Mouse (Mus musculus) lung, embryonic 16.5 days (tissue): ENCODE data around the gene Macrod2. TPM values are rescaled to one million over a fixed set of nuclear protein-coding genes. Genes with fewer than 3 reads are reported as not detected.

ENCODE experiments used
- ATAC-seq: fragments of 200-750 bp; cut with Nextera tagmentation; 2 replicates; pipeline ENCODE4 v1.8.0; 2017; ENCODE audit warnings: low read depth, mild to moderate bottlenecking, moderate library complexity
- H3K27ac ChIP-seq: fragments of 300-500 bp; sonication (generic); 2 replicates; pipeline ENCODE4 v1.5.1; 2014; ENCODE audit warnings: mild to moderate bottlenecking, control low read depth, low read length
- H3K27me3 ChIP-seq: fragments of 300-500 bp; sonication (generic); 2 replicates; pipeline ENCODE4 v1.6.1; 2014; ENCODE audit warnings: low read depth, low read length, mixed read lengths; ENCODE audit not compliant: control insufficient read depth, insufficient read depth
- H3K36me3 ChIP-seq: fragments of 300-500 bp; sonication (generic); 2 replicates; pipeline ENCODE4 v1.6.1; 2014; ENCODE audit warnings: low read length; ENCODE audit not compliant: control insufficient read depth, insufficient read depth
- H3K4me1 ChIP-seq: fragments of 300-500 bp; sonication (generic); replicated peaks from 2 replicates; pipeline ENCODE4 v1.6.1; 2014; ENCODE audit warnings: low read length, mixed read lengths; ENCODE audit not compliant: control insufficient read depth, insufficient read depth
- H3K4me2 ChIP-seq: fragments of 300-500 bp; sonication (generic); 2 replicates; pipeline ENCODE4 v1.6.1; 2014; ENCODE audit warnings: low read depth, low read length, control low read depth
- H3K4me3 ChIP-seq: fragments of 300-500 bp; sonication (generic); 2 replicates; pipeline ENCODE4 v1.5.1; 2014; ENCODE audit warnings: mild to moderate bottlenecking, low read length, control low read depth
- H3K9ac ChIP-seq: fragments of 300-500 bp; sonication (generic); 2 replicates; pipeline ENCODE4 v1.6.1; 2014; ENCODE audit warnings: low read length, control low read depth
- H3K9me3 ChIP-seq: fragments of 300-500 bp; sonication (generic); 2 replicates; pipeline ENCODE4 v1.6.1; 2016; ENCODE audit warnings: low read length; ENCODE audit not compliant: control insufficient read depth
- WGBS: fragments of 180-500 bp; shearing (Covaris S2); extraction: QIAGEN DNeasy Blood & Tissue Kit; methylation state at CpG from one replicate; pipeline ENCODE4 v1.1.7; 2014; 5-methylcytosine and 5-hydroxymethylcytosine counted together
- polyA plus RNA-seq: library from polyadenylated mRNA; unstranded; fragments of >200 nt; fragmentation: Nextera tagmentation; extraction: Ambion mirVana; gene quantifications from 2 replicates; pipeline ENCODE4 v1.2.1, GENCODE M21; 2015

Gene Macrod2
- polyA plus RNA-seq, 1 experiment from 2014 or later = 32.1 TPM

DNA sequence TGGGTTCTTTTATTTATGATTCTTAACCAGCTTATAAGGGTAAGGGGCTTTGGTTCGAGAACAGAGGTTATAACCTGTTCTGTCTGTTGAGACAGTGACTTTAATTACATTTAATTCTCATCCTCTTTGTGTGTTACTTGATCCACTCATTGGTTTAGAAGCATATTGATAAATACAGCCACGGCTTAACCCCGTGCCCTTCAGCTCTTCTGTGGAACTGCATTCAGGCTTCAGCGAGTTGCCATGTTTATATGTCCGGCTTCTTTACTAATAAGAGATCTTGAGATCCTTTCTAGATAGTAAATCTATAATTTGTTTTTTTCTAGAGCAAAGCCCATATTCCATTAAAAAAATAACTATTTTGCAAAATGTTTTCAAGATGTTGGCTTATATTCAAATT, 608.7 kb downstream of the Macrod2 start:
- H3K4me1 ChIP-seq = no peaks in the 10 kb centered on the region
- H3K27ac ChIP-seq = no peak overlapping the region
- no peak overlapping the region for H3K9ac ChIP-seq
- WGBS = 69% methylated on average over 5 of the region's 5 CpGs
- H3K36me3 ChIP-seq = no peaks in the 10 kb centered on the region
- no peak overlapping the region for H3K4me2 ChIP-seq
- H3K27me3 ChIP-seq = no peaks in the 10 kb centered on the region
- H3K9me3 ChIP-seq = no peaks in the 10 kb centered on the region
- ATAC-seq = no peak
- no peak overlapping the region for H3K4me3 ChIP-seq

DNA sequence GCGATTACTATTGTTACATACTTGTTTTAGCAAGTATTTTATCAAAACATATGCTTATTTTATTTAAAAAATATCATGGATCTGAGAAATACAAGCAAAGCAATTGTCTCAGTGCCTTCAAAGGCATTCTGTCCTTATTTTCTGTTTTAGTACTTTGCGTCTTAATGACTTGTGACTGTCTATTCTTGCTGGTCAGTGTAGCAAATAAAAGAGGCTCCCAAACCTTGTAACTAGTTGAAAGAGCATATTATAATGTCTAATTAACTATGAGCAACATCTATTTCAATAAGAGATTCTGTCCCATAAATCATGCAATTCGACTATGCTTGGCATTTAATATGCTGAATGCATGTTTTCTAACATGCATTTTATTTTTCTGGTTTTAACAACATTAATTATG, 609.2 kb downstream of the Macrod2 start:
- H3K9ac ChIP-seq = no peak overlapping the region
- no peaks in the 10 kb centered on the region for H3K36me3 ChIP-seq
- no peaks in the 10 kb centered on the region for H3K9me3 ChIP-seq
- H3K27me3 ChIP-seq = no peaks in the 10 kb centered on the region
- no peaks in the 10 kb centered on the region for H3K4me1 ChIP-seq
- H3K27ac ChIP-seq = no peak overlapping the region
- WGBS = 76% methylated on average over 3 of the region's 3 CpGs
- no peak overlapping the region for H3K4me2 ChIP-seq
- no peak overlapping the region for H3K4me3 ChIP-seq
- ATAC-seq = no peak

DNA sequence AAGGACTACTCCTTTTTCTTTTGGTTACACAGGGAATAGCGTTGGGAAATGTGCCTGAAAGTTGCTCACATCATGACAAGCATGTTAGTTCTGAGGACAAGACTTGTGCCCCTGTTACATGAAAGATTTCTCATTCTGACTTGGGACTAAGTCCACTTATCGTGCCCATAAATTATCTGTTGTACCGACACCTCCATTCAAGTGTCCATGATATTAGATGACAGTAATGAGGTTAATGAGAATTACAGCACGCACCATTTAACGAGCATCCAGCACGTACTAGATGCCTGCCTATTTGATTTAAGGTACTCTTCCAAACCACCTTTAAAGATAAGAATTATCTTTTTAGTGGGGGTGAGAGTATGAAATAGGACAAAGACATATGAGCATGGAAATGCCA, 610.5 kb downstream of the Macrod2 start:
- no peak overlapping the region for H3K4me3 ChIP-seq
- no peak overlapping the region for H3K4me2 ChIP-seq
- no peak for ATAC-seq
- WGBS = 74% methylated on average over 6 of the region's 6 CpGs
- H3K9ac ChIP-seq = no peak overlapping the region
- H3K9me3 ChIP-seq = no peaks in the 10 kb centered on the region
- H3K27me3 ChIP-seq = no peaks in the 10 kb centered on the region
- no peak overlapping the region for H3K27ac ChIP-seq
- no peaks in the 10 kb centered on the region for H3K4me1 ChIP-seq
- no peaks in the 10 kb centered on the region for H3K36me3 ChIP-seq

DNA sequence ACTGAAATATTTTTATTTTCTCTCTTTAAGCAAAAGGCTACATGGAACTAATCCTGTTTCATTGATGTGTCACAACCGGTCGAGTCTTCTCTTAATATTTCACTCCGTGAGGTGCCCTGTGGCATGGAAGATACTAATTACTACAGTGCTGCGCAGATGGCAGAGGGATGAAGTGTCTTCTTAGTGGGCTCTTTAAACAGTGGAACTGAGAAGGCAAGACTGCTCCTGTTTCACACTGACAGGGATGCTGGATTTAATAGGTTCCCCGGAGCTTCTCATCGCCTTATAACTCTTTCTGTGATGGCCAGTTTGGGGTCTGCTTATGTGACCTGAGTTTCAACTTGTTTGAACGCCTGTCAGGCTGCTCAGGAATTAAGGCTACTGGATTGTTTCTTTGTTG, 612.6 kb downstream of the Macrod2 start:
- H3K4me2 ChIP-seq = no peak overlapping the region
- no peaks in the 10 kb centered on the region for H3K4me1 ChIP-seq
- no peak overlapping the region for H3K4me3 ChIP-seq
- H3K9ac ChIP-seq = no peak overlapping the region
- no peaks in the 10 kb centered on the region for H3K36me3 ChIP-seq
- no peak overlapping the region for H3K27ac ChIP-seq
- 65% methylated on average over 7 of the region's 7 CpGs for WGBS
- no peaks in the 10 kb centered on the region for H3K27me3 ChIP-seq
- ATAC-seq = no peak
- no peaks in the 10 kb centered on the region for H3K9me3 ChIP-seq

DNA sequence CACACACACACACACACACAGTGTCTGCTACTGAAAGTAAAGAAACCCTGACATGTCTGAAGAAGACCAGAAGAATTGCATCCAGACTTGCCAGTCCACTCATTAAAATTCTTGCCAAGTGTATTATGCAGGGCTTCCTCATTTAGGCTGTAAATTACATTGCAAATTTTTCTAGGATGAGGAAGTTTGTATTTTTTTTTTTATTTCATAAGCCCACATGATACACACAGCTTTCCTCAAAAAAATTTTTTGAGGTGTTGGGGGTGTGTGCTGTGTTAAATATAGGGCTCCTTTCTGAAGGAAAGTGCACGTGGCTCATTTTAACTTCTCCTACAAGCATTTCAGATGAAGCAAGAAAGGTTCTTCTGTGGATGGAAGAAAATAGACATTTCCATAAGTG, 613.3 kb downstream of the Macrod2 start:
- ATAC-seq = no peak
- Histone ChIP-seq H3K9ac (no peak overlapping the region), H3K4me2 (no peak overlapping the region), H3K4me1 (no peaks in the 10 kb centered on the region), H3K27ac (no peak overlapping the region), H3K36me3 (no peaks in the 10 kb centered on the region), H3K27me3 (no peaks in the 10 kb centered on the region), H3K9me3 (no peaks in the 10 kb centered on the region), H3K4me3 (no peak overlapping the region)
- WGBS = 66% methylated on average over 1 of the region's 1 CpGs

DNA sequence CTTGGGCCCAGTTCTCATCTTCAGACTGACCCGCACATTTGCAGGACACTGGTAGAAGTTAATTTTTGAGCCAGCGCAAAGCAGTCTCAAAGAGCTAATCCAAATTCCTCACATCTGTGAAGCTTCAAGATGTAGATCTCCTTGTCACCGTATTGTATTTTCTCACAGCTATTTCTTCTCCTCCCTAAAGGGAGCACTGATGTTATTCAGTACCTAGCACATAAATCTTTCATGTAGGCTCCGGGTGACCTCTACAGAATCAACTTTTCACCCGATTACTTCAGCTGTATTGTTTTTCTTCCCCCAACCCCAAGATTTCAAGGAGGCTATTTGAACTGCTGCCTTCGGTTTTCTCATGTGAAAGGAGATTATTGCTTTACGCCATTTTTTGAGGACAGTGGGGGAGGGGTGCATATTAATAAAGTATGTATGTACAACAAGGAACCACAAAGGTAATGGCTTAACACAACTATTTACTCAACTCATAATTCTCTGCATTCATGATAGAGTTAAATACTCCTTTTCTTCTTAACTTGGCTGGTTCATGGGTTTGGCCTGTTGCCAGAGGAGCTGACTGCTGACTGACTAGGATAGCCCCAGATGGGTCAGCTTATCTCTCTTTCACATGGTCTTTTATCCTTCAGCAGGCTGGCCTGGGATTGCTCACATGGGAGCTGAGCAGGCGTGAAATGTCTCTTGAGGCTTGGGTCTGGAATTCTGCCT, 618.5 kb downstream of the Macrod2 start:
- no peak overlapping the region for H3K9ac ChIP-seq
- H3K4me2 ChIP-seq = no peak overlapping the region
- 52% methylated on average over 8 of the region's 8 CpGs for WGBS

DNA sequence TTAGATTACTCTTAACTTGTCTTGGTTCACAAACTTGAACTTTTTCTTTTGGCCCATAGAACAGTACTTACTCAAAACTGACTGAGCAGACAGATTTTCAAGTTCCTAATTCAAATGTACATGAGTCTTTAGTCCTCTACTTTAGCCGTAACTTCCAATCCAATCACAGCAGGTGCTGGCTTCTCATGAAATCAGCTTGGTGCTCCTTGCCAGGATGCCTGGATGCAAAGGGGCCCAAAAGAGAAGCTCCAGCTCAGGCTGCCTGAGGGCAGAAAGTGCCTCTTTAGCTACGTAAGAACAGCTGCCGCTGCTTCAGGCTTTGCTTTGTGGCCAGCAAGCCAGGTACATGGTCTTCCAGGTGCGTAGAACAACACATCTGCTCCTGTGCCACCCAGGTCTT, 627.9 kb downstream of the Macrod2 start:
- H3K4me2 ChIP-seq = no peak overlapping the region
- H3K9ac ChIP-seq = no peak overlapping the region
- H3K27ac ChIP-seq = no peak overlapping the region
- WGBS = 83% methylated on average over 4 of the region's 4 CpGs
- H3K36me3 ChIP-seq = no peaks in the 10 kb centered on the region
- H3K4me3 ChIP-seq = no peak overlapping the region
- ATAC-seq = no peak
- H3K4me1 ChIP-seq = no peaks in the 10 kb centered on the region; the same call in 1 of the 2 replicates
- no peaks in the 10 kb centered on the region for H3K9me3 ChIP-seq
- H3K27me3 ChIP-seq = no peaks in the 10 kb centered on the region

More for the DNA sequence above, 618.5 kb downstream of the Macrod2 start:
- H3K9me3 ChIP-seq = no peaks in the 10 kb centered on the region
- no peak overlapping the region for H3K27ac ChIP-seq
- H3K4me1 ChIP-seq = no peaks in the 10 kb centered on the region; the same call in 1 of the 2 replicates
- ATAC-seq = 0 out of 2 replicates have a peak, but pooled peaks have one; percentile 36
- H3K4me3 ChIP-seq = no peak overlapping the region
- no peaks in the 10 kb centered on the region for H3K36me3 ChIP-seq
- H3K27me3 ChIP-seq = no peaks in the 10 kb centered on the region

DNA sequence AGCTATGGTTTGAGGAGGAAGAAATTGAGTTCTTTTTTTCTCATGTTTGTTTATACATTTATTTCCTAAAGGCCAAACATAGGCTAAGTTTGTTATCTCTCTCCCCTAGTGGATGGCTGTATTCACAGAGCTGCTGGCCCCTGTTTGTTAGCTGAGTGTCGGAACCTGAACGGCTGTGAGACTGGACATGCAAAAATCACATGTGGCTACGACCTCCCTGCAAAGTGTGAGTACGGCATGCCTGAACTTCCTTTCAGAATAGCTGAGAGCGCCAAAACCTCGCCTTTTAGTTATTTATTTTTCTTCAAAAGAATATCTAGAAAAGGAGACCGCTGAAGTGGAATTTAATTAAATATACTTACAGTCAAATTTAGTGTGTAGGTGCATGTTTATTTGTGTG, 628.8 kb downstream of the Macrod2 start:
- H3K27me3 ChIP-seq = no peaks in the 10 kb centered on the region
- 0 out of 2 replicates have a peak overlapping the region, but pooled peaks have one; percentile 6 for H3K4me2 ChIP-seq
- H3K4me3 ChIP-seq = no peak overlapping the region
- H3K27ac ChIP-seq = no peak overlapping the region
- H3K36me3 ChIP-seq = no peaks in the 10 kb centered on the region
- H3K4me1 ChIP-seq = no peaks in the 10 kb centered on the region; the same call in 1 of the 2 replicates
- H3K9me3 ChIP-seq = no peaks in the 10 kb centered on the region
- no peak overlapping the region for H3K9ac ChIP-seq
- no peak for ATAC-seq
- WGBS = 19% methylated on average over 7 of the region's 7 CpGs

DNA sequence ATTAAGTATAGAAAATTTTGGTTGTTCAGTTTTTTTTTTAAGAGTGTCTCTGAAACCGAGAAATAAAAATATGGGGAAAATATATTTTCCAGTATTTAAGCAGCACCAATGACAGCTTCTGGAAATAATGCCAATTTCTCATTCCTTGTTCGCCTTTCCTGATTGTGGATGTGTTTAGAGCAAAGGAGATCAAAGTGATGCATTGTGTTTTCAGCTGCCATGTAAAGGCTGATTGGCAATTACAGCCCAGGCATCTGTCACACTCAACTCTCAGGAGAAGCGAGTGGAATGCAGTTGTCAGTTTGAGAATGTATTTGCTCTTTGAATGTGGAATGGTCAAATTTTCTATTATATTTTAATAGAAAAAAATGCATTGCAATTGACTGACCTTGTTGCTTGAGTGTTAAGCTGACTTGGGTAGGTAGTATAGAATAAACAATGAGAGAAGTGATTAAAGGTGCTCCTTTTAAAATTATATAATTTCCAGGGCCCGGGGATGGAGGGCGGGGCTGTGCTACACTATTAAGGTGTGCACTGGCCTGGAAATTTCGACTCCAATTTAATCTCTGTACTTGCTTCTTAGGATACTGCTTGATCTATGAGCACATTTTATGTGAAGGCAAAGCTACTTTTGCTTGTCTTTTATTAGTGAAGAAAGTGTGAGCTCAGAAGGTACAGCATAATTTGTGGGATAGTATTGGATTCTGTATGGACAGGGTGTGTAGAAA, 629.4 kb downstream of the Macrod2 start:
- WGBS = 51% methylated on average over 6 of the region's 6 CpGs
- no peak for ATAC-seq
- Histone ChIP-seq H3K4me2 (no peak overlapping the region), H3K36me3 (no peaks in the 10 kb centered on the region), H3K9me3 (no peaks in the 10 kb centered on the region), H3K27me3 (no peaks in the 10 kb centered on the region), H3K4me3 (no peak overlapping the region), H3K4me1 (no peaks in the 10 kb centered on the region; the same call in 1 of the 2 replicates), H3K9ac (no peak overlapping the region), H3K27ac (no peak overlapping the region)
